Mouse (Mus musculus) ES-Bruce4 (cell line): ENCODE results near the gene Stum.

ENCODE experiments used
- CTCF ChIP-seq: IDR thresholded peaks from one replicate; pipeline ENCODE4 v1.8.1; 2011; ENCODE audit warnings: low read depth, low read length
- EP300 ChIP-seq: IDR thresholded peaks from 2 replicates; pipeline ENCODE4 v1.6.1; 2011; ENCODE audit warnings: low read depth, low read length; ENCODE audit not compliant: insufficient read depth
- POLR2A ChIP-seq: IDR thresholded peaks from one replicate; pipeline ENCODE4 v1.8.1; 2011; ENCODE audit warnings: low read length; ENCODE audit not compliant: insufficient read depth

- TF ChIP-seq POLR2A, result no peak
- TF ChIP-seq EP300, result no peak
- no peak for TF ChIP-seq CTCF
These were observed 17.3 kb upstream of the Stum start for GRCm38 (mm10) chr1:180500641-180501040.
